Mouse (Mus musculus): ENCODE measurements around the gene Gm6465.
"Not testable (repeated sequence)": the region's sequence is repeated elsewhere in the genome, so short reads cannot be mapped to it uniquely, and the experiment has no call there.

Gm6465 gene

DNA sequence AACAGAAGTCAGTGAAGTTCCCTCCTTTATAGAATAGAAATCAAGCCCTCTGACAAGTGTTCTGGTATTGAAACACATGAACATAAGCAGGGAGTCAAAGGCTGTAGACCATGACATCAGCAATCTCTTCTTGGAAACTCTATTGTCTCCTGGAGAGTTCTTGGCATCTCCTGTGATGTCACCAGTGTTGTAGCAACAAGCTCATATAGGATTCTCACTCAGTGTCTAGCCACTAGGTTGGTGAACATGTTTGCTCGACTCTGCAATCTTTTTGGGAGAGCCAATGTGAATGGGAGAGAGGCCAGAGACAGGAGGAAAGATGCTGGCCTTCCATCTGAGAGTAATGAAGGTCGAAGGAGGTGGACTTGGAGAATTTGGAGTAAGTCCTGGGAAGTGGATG lies at the start of gene Gm6465:
Gene Gm6465 (plus strand): TSS at position 301 of the 400 bp plus-strand sequence.
- not testable (repeated sequence) for DNase-seq (ENCODE audit: low spot score)

DNA sequence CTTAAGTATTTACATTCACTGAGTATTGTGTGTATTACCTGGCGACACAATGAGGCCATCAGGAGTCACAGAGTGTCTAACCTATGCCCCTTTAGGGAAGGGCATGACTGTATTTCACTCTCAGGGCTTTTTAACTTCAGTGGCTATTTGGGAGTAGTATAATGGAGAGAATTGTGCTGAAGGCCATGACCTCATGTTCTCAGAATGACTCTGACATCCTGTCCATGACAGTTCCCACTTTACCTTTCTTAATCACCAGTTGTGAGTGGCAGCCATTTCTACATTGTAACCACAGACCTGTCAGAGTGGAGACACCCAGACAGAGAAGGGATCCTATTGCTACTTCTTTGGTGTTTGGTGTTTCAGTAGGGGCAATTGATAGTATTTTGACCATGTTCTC lies 485 bp downstream of the Gm6465 start:
- DNase-seq (ENCODE audit: low spot score), result not testable (repeated sequence)

DNA sequence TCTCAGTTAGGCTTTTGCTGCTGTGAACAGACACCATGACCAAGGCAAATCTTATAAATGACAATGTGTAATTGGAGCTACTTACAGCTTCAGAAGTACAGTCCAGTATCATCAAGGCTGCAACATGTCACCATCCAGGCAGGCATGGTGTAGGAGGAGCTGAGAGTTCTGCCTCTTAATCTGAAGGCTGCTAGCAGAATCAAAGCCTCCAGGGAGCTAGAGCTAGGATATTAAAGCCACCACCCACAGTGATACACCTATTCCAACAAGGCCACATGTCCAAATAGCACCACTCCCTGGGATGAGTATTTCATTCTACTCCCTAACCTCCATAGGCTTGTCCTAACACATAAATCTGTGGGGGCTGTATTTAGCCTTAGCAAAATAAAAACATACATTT lies 12.6 kb downstream of the Gm6465 start:
- not testable (repeated sequence) for DNase-seq (ENCODE audit: low spot score)
